Mouse (Mus musculus) CH12.LX (cell line): ENCODE results near the gene Dnal4.
A peak's percentile ranks its signal among the peaks of the same experiment; 100 is the strongest.

Experiments used
- GABPA ChIP-seq: IDR thresholded peaks from 2 replicates; pipeline ENCODE4 v1.6.1; 2012; ENCODE audit warnings: low read depth, low read length, improper control_type of control experiment, inconsistent platforms; ENCODE audit not compliant: insufficient replicate concordance
- KAT2A ChIP-seq: IDR thresholded peaks from 2 replicates; pipeline ENCODE4 v1.6.1; 2012; ENCODE audit warnings: low read length, improper control_type of control experiment, inconsistent platforms; ENCODE audit not compliant: insufficient replicate concordance
- TBP ChIP-seq: conservative IDR thresholded peaks from 2 replicates; pipeline ENCODE4 v1.6.1; 2011; ENCODE audit warnings: low read depth, low read length, improper control_type of control experiment

DNA sequence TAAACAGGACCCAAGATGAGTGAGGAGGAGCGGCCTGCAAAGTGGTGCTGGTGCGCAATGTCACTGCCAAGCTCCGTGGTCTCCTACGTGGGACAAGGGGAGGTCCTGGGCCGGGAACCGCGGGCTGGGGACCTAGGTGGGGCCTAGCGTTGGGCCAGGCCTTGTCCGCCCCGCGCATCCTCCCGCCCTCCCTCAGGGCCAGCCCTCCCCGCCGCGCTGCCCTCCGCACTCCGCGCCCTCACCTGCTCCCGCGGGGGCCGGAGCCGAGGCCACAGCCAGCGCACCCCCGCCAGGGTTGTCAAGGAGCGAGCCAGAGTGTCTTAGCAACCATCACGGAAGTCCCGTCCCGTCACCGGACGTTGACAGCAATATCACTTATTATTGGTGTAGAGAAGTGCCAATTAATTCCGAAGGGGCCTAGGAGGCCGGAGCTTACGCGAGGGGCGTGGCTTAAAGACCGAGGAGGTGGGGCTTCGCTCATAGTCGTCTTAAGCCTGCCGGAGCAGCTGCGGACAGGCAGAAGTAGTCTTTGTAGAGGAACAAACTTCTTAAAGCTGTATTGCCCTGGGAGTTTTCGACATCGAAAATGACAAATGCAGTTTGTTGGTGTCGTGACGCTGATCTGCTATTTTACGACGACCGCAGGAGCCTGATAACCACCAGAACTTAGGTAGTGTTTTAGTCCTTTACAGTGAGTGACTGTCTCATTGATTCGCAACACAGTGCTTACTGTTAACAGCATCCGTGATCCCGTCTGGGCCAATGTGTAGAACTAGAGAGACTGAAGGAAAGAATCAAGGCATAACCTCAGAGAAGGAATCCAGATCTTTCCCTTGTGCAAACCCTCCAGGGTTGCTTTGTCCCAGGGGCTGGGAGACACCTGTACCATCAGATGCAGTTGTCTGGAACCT, 3.3 kb downstream of the Dnal4 start:
- TF ChIP-seq TBP (peak; percentile 84), GABPA (no peak), KAT2A (peak; percentile 68; the same call in 1 of the 2 replicates)
